Mouse (Mus musculus) embryonic facial prominence, embryonic 15.5 days (tissue): ENCODE results near the gene Pcgf2. TPM values are rescaled to one million over a fixed set of nuclear protein-coding genes. Genes with fewer than 3 reads are reported as not detected.

Source experiments
- ATAC-seq: fragments of 200-750 bp; cut with Nextera tagmentation; 2 replicates; pipeline ENCODE4 v1.8.0; 2017; ENCODE audit warnings: low read depth, moderate TSS enrichment; ENCODE audit not compliant: insufficient number of reproducible peaks, low FRiP score, low TSS enrichment
- H3K27ac ChIP-seq: fragments of 300-500 bp; sonication (generic); replicated peaks from 2 replicates; pipeline ENCODE4 v1.5.1; 2015; ENCODE audit warnings: mild to moderate bottlenecking, inconsistent platforms
- H3K27me3 ChIP-seq: fragments of 300-500 bp; sonication (generic); 2 replicates; pipeline ENCODE4 v1.6.1; 2015; ENCODE audit warnings: inconsistent platforms
- H3K36me3 ChIP-seq: fragments of 300-500 bp; sonication (generic); 2 replicates; pipeline ENCODE4 v1.6.1; 2015; ENCODE audit warnings: mild to moderate bottlenecking, inconsistent platforms
- H3K4me1 ChIP-seq: fragments of 300-500 bp; sonication (generic); 2 replicates; pipeline ENCODE4 v1.6.1; 2015; ENCODE audit warnings: inconsistent platforms
- H3K4me2 ChIP-seq: fragments of 300-500 bp; sonication (generic); replicated peaks from 2 replicates; pipeline ENCODE4 v1.6.1; 2015; ENCODE audit warnings: mild to moderate bottlenecking, inconsistent platforms
- H3K4me3 ChIP-seq: fragments of 300-500 bp; sonication (generic); replicated peaks from 2 replicates; pipeline ENCODE4 v1.5.1; 2015; ENCODE audit warnings: mild to moderate bottlenecking, inconsistent platforms
- H3K9ac ChIP-seq: fragments of 300-500 bp; sonication (generic); 2 replicates; pipeline ENCODE4 v1.6.1; 2015; ENCODE audit warnings: inconsistent platforms
- H3K9me3 ChIP-seq: fragments of 300-500 bp; sonication (generic); replicated peaks from 2 replicates; pipeline ENCODE4 v1.6.1; 2016; ENCODE audit warnings: inconsistent platforms
- WGBS: fragments of 180-500 bp; shearing (Covaris S2); methylation state at CpG from one replicate; pipeline ENCODE4 v1.1.7; 2015; 5-methylcytosine and 5-hydroxymethylcytosine counted together
- polyA plus RNA-seq: library from polyadenylated mRNA; unstranded; fragments of >200 nt; fragmentation: Nextera tagmentation; extraction: Ambion mirVana; gene quantifications from 2 replicates; pipeline ENCODE4 v1.2.1, GENCODE M21; 2015

Pcgf2 gene
- polyA plus RNA-seq, 1 experiment from 2014 or later: 12.6 TPM

DNA sequence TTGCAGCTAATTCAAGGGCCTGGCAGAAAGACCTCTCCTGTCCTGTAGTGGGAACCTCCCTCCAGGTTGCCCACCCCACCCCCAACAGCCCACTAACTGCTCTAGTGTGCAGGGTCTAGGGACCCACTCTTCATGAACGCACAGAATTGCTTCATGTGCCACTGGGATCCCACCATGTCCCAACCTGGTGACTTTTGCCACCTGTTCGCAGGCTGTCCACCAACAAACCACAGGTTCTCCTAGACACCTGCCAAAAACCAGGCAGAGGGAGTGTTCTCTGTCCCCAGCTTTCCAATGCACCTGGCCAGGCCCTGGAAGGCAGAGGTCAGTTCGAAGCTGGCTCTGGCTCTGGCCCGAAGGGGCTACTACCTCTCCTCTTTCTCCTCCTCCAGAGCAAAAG, 5.9 kb downstream of the Pcgf2 start:
- peaks cover 46% of the 10 kb centered on the region for H3K4me1 ChIP-seq
- H3K36me3 ChIP-seq: peaks cover 30% of the 10 kb centered on the region
- 80% methylated on average over 4 of the region's 4 CpGs for WGBS
- ATAC-seq: no peak
- peak overlapping the region; percentile 60 for H3K27ac ChIP-seq
- no peak overlapping the region for H3K9ac ChIP-seq
- no peaks in the 10 kb centered on the region for H3K27me3 ChIP-seq
- no peak overlapping the region for H3K4me3 ChIP-seq
- H3K9me3 ChIP-seq: no peaks in the 10 kb centered on the region
- no peak overlapping the region for H3K4me2 ChIP-seq

DNA sequence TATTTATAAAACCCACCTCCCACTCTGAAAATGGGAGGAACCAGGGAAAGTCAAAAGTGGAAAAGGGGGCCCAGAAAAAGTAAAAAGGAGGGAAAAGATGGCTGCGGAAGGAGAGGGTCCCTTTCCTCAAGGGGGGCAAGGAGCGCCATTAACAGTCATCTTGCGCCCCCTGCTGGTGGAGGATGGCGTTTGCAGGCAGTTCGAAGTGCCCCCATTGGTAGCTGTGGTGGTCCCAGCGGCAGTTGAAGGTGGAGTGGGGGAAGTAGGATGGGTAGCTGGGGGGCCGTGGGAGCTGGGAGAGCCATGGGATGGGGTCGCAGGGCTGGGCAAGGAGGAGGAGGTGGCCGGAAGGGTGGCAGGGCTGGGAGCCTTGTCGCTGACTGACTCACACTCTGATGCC, 10.4 kb downstream of the Pcgf2 start:
- ATAC-seq: no peak
- H3K36me3 ChIP-seq: peaks cover 43% of the 10 kb centered on the region

GRCm38 (mm10) chr11:97687061-97687460, 13.2 kb downstream of the Pcgf2 start:
- no peak for ATAC-seq
- Histone ChIP-seq H3K4me1 (peaks cover 17% of the 10 kb centered on the region), H3K9me3 (no peaks in the 10 kb centered on the region), H3K27me3 (no peaks in the 10 kb centered on the region), H3K27ac (peak overlapping the region; percentile 1; the same call in 1 of the 2 replicates), H3K36me3 (peaks cover 37% of the 10 kb centered on the region), H3K4me2 (no peak overlapping the region), H3K9ac (no peak overlapping the region), H3K4me3 (no peak overlapping the region)
- WGBS: 65% methylated on average over 3 of the region's 3 CpGs

More for the DNA sequence above, 10.4 kb downstream of the Pcgf2 start:
- no peaks in the 10 kb centered on the region for H3K9me3 ChIP-seq
- no peaks in the 10 kb centered on the region for H3K27me3 ChIP-seq
- no peak overlapping the region for H3K27ac ChIP-seq
- H3K4me3 ChIP-seq: no peak overlapping the region
- WGBS: 27% methylated on average over 10 of the region's 10 CpGs
- peaks cover 27% of the 10 kb centered on the region for H3K4me1 ChIP-seq
- H3K4me2 ChIP-seq: no peak overlapping the region
- H3K9ac ChIP-seq: no peak overlapping the region

- peaks cover 17% of the 10 kb centered on the region for H3K4me1 ChIP-seq
- no peaks in the 10 kb centered on the region for H3K9me3 ChIP-seq
- H3K9ac ChIP-seq: no peak overlapping the region
- 0 out of 2 replicates have a peak overlapping the region, but pooled peaks have one; percentile 1 for H3K27ac ChIP-seq
- H3K27me3 ChIP-seq: no peaks in the 10 kb centered on the region
- ATAC-seq: no peak
- peaks cover 37% of the 10 kb centered on the region for H3K36me3 ChIP-seq
- H3K4me2 ChIP-seq: peak overlapping the region; percentile 61
- WGBS: 64% methylated on average over 11 of the region's 11 CpGs
- peak overlapping the region; percentile 40 for H3K4me3 ChIP-seq
These were observed 13.9 kb downstream of the Pcgf2 start for GRCm38 (mm10) chr11:97686322-97686908.

DNA sequence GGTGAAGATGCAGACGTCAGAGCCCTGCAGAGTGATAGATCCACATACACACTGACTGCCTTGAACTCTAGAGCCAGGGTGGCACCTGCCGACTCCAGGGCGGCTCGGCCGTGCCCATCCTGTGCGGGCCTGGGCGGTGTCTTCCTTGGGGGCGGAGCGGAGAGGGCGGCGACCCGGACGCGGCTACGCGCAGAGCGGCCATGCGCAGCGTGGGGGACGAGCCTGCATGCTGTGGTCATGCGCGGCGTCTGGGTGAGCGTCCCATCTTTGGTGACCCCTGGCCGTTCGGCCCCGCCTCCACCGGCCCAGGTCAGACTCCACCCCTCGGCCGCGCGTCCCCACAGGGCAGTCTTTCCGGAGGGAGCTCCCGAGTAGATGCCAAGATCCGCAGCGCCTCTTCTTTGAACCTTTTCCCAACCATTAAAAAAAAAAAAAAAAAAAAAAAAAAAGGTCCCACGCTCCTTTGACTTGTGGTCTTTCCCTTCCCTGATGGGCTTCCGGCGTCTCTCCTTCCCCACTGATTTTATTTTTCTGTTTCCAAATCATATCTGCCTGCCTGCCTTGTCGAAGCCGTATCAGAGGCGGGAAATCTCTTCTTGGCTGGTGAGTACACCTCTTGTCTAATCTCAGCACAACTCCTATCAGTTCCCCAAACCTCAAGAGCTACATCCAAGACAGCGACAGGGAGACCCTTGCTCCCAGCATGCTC, 14.5 kb downstream of the Pcgf2 start, which contains the start of gene Cisd3:
TSS of gene Cisd3 (plus strand) at position 214 of the 709 bp plus-strand sequence.
- peak; percentile 79 for ATAC-seq
- H3K4me1 ChIP-seq: peaks cover 17% of the 10 kb centered on the region
- H3K4me2 ChIP-seq: peak within 1 kb of the TSS; percentile 61
- peak within 1 kb of the TSS; percentile 40 for H3K4me3 ChIP-seq
- no peaks in the 10 kb centered on the region for H3K27me3 ChIP-seq
- 0 out of 2 replicates have a peak within 1 kb of the TSS, but pooled peaks have one; percentile 12 for H3K27ac ChIP-seq
- WGBS: 1% methylated on average over 43 of the region's 43 CpGs
- no peaks in the 10 kb centered on the region for H3K9me3 ChIP-seq
- H3K9ac ChIP-seq: no peak within 1 kb of the TSS
- H3K36me3 ChIP-seq: peaks cover 35% of the 10 kb centered on the region

GRCm38 (mm10) chr11:97684766-97685165, 15.5 kb downstream of the Pcgf2 start:
- Histone ChIP-seq H3K27me3 (no peaks in the 10 kb centered on the region), H3K36me3 (peaks cover 39% of the 10 kb centered on the region), H3K9me3 (no peaks in the 10 kb centered on the region), H3K4me1 (peaks cover 22% of the 10 kb centered on the region), H3K9ac (no peak overlapping the region), H3K4me3 (no peak overlapping the region), H3K27ac (no peak overlapping the region), H3K4me2 (no peak overlapping the region)
- WGBS: 38% methylated on average over 7 of the region's 7 CpGs
- no peak for ATAC-seq

- H3K4me2 ChIP-seq: no peak overlapping the region
- H3K4me1 ChIP-seq: peaks cover 22% of the 10 kb centered on the region
- H3K27me3 ChIP-seq: no peaks in the 10 kb centered on the region
- no peak for ATAC-seq
- H3K9ac ChIP-seq: 0 out of 2 replicates have a peak overlapping the region, but pooled peaks have one; percentile 2
- H3K27ac ChIP-seq: no peak overlapping the region
- 81% methylated on average over 6 of the region's 6 CpGs for WGBS
- no peaks in the 10 kb centered on the region for H3K9me3 ChIP-seq
- H3K36me3 ChIP-seq: peaks cover 39% of the 10 kb centered on the region
- no peak overlapping the region for H3K4me3 ChIP-seq
These were observed 16.1 kb downstream of the Pcgf2 start for GRCm38 (mm10) chr11:97684063-97684680.

GRCm38 (mm10) chr11:97682504-97683055, 17.7 kb downstream of the Pcgf2 start:
- H3K9ac ChIP-seq: no peak overlapping the region
- no peak overlapping the region for H3K4me2 ChIP-seq
- peaks cover 24% of the 10 kb centered on the region for H3K4me1 ChIP-seq
- H3K27me3 ChIP-seq: no peaks in the 10 kb centered on the region
- peaks cover 35% of the 10 kb centered on the region for H3K36me3 ChIP-seq
- WGBS: 78% methylated on average over 6 of the region's 6 CpGs
- ATAC-seq: no peak
- no peak overlapping the region for H3K27ac ChIP-seq
- no peak overlapping the region for H3K4me3 ChIP-seq
- H3K9me3 ChIP-seq: no peaks in the 10 kb centered on the region

- no peak overlapping the region for H3K4me3 ChIP-seq
- no peak overlapping the region for H3K9ac ChIP-seq
- ATAC-seq: no peak
- 80% methylated on average over 12 of the region's 12 CpGs for WGBS
- H3K36me3 ChIP-seq: peaks cover 49% of the 10 kb centered on the region
- H3K9me3 ChIP-seq: no peaks in the 10 kb centered on the region
- H3K4me2 ChIP-seq: no peak overlapping the region
- H3K4me1 ChIP-seq: peaks cover 18% of the 10 kb centered on the region
- no peaks in the 10 kb centered on the region for H3K27me3 ChIP-seq
- no peak overlapping the region for H3K27ac ChIP-seq
These were observed 19.9 kb downstream of the Pcgf2 start for GRCm38 (mm10) chr11:97680430-97680829.

GRCm38 (mm10) chr11:97678301-97678700, 22.0 kb downstream of the Pcgf2 start:
- Histone ChIP-seq H3K9ac (no peak overlapping the region), H3K4me1 (peaks cover 18% of the 10 kb centered on the region), H3K4me2 (no peak overlapping the region), H3K4me3 (no peak overlapping the region), H3K27me3 (no peaks in the 10 kb centered on the region), H3K27ac (no peak overlapping the region), H3K9me3 (no peaks in the 10 kb centered on the region), H3K36me3 (peaks cover 70% of the 10 kb centered on the region)
- no peak for ATAC-seq
- WGBS: 76% methylated on average over 15 of the region's 15 CpGs

- no peak for ATAC-seq
- H3K4me2 ChIP-seq: no peak overlapping the region
- H3K9me3 ChIP-seq: no peaks in the 10 kb centered on the region
- peaks cover 75% of the 10 kb centered on the region for H3K36me3 ChIP-seq
- H3K4me3 ChIP-seq: no peak overlapping the region
- no peak overlapping the region for H3K9ac ChIP-seq
- no peak overlapping the region for H3K27ac ChIP-seq
- 62% methylated on average over 8 of the region's 8 CpGs for WGBS
- H3K4me1 ChIP-seq: peaks cover 18% of the 10 kb centered on the region
- H3K27me3 ChIP-seq: no peaks in the 10 kb centered on the region
These were observed 22.5 kb downstream of the Pcgf2 start for GRCm38 (mm10) chr11:97677842-97678241.
